Mouse (Mus musculus): Measurements from ENCODE around the gene Tomm5.
"Not testable (repeated sequence)": the region's sequence is repeated elsewhere in the genome, so short reads cannot be mapped to it uniquely, and the experiment has no call there.

The Tomm5 gene

DNA sequence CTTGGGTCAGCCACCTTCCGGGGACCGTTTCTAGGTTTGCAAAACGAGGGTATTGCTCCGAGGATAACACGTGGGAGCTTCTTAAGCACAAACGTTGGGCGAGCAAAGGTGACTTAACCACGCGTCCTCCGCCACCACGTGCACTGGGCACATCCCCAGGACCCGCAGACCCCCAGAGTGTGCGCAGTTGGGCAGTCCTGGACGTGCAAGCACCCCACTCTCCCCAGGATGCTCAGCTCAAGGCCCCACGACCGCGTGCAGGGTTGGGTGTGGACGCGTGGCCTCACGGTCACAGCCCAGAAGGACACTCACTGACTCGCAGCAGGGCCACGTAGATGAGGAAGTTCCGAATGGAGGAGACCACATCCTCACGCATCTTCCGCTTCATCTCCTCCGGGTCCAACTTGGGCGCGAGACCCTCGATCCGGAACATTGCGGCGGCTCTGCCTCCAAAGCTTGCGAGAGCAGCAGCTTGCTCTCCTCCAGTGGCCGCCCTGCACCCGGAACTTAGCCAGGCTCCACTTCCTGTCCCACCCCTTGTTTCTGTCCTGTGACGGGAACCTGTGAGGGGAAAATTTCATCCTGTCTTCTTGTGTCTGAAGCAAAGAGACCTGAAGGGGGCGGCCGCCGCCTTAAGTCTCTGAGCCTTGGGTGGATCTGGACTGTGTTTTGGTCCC is at the start of gene Tomm5:
Tomm5 (minus strand) TSS at position 514 of the 677 bp plus-strand sequence.
- DNase-seq (ENCODE audit: low spot score in 2 of 2), result peak; percentile 94 to 95

DNA sequence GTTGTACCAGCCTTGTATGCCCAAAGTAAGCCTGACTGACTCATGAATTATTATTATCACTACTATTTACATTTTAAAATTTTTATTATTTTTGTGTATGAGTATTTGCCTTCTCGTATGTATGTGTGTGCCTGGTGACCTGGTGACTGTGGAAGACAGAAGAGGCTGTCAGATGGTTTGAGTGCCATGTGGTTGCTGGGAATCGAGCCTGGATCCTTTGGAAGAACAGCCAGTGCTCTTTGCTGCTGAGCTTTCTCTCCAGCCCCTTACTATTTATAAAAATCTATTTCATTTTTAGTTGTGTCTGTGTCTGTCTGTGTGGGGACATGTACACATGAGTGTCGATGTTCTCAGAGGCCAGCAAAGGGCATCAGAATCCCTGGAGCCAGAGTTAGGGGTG is 48.5 kb upstream of the Tomm5 start:
- no peak for DNase-seq (ENCODE audit: low spot score in 2 of 2)

DNA sequence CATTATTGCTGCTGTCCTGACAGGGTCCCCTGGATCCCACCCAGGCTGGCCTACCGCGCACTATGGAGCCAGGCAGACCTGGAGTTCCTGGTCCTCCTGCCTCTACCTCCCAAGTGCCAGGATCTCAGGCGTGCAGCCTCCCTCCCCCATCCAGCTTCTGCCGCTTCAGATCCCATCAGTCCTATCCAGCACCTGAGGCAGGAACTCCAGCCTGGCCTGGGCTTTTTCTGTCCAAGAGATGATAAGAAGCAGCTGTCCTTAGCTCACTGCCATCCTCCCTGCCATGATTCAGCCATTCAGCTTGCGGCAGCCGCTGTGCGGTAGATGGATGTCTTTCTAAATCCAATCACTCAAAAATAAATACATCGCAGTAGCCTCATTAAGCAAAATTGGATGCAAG is 35.1 kb upstream of the Tomm5 start:
- peak in 1 of 2 experiments; percentile 3 for DNase-seq (ENCODE audit: low spot score in 2 of 2)

DNA sequence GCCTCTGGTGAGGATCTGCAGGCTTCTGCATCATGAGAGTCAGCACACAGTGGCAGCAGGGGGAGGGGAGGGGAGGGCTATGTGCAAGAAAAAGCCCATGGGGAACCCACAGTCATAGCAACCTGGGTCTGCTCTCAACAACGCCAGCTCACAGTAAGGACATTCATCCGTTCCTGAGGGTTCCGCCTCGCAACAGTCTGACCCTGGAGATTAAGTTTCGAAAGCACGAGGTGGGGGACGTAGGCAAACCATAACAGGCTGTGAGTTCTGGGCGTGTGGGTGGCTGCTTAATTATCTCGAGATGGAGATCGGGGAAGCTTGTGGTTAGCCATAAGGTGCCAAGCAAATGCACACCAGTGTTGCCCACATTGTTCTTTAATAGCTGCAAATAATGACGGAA is 34.5 kb upstream of the Tomm5 start:
- peak; percentile 25 to 41 for DNase-seq (ENCODE audit: low spot score in 2 of 2)

DNA sequence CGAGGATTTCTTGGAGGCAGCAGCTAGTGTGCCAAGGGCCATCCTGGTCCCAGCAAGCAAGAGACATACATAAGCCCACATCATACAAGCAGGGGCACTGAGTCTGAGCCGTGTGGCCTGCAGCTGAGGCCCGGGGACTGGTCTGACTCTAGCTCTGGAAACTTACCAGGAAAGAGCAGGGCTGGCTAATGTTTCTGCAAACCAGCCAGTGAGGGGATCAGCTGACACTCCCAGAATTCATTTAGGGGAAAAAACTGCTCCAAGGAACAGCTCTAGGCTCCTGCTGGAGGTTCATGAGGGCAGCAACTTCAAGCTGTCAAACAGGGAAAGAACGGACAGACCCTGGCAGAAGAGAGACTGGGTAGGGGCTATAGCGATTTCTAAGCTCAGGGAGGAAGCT is 33.9 kb upstream of the Tomm5 start:
- DNase-seq (ENCODE audit: low spot score in 2 of 2), result no peak

DNA sequence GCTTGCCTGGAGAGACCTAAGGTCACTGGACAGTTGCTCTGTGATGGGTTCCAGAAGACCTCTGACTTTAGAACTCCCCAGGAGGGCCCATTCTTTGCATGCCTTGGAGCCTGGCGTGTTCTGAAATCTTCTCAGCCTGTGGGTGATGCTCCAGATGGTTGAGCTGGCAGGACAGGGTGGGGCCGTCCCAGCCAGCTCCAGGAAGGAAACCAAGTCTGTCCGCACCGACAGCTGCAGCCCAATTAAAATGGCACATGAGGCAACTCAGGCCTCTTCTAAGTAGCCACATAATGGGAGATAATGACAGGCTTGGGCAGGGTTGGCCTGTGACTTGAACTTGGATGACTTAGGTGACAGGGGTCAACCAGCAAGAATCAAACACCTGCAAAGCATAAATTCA is 29.7 kb upstream of the Tomm5 start:
- no peak for DNase-seq (ENCODE audit: low spot score in 2 of 2)

DNA sequence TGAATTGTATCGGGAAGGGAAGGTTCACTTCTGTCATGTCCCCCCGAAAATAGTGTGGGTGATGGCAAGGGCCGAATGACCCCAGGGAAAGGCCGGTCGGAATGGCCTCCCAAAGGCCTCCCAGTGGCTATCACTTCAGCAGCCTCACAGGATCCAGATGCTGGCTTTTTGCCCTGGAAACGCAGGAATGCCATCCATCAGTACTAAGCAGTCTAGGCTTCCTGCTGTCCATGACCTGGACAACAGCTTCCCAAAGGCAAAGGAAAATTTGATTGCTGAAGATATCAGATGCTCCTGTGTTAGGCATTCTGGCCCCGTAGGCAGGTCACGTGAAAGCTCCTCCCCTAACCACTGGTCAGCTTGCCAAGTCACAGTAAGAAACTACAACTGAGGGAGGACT is 26.6 kb upstream of the Tomm5 start:
- no peak for DNase-seq (ENCODE audit: low spot score in 2 of 2)

DNA sequence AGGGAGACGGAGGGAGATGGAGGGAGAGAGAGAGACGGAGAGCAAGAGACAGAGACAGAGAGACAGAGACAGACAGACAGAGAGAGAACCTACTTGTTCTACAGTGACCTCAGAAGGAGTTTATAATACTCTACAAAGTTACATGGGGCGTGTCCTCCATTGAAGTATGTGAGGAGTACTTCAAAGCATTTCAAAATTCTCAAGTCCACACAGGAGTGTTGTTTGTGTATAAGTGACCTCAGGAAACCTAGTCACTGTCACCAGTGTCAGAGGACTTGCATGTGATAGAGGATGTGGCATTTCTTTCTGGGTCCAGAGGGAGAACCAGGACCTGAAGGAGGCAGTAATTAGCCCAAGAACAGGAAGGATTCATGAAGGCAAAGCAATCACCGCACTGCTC is 23.1 kb upstream of the Tomm5 start:
- DNase-seq (ENCODE audit: low spot score in 2 of 2), result no peak

DNA sequence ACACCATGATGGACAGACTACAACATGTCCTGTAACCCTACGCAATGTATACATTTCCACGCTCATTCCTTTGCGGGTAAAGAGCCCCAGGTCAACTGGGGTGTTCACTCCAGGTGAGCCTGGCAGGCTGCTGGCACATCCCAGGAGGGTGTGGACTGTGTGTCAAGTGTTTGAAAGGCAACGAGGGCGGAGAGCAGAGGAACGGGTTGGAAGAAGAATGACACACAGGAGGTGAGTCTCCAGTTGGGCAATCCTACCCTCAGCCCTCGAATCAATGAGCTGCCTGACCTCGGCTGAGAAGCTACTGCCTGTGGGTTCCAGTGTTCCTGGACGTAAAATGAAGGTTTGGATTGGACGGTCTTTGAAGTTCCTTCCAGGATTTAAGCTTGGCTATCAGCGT is 13.4 kb upstream of the Tomm5 start:
- DNase-seq (ENCODE audit: low spot score in 2 of 2), result no peak

DNA sequence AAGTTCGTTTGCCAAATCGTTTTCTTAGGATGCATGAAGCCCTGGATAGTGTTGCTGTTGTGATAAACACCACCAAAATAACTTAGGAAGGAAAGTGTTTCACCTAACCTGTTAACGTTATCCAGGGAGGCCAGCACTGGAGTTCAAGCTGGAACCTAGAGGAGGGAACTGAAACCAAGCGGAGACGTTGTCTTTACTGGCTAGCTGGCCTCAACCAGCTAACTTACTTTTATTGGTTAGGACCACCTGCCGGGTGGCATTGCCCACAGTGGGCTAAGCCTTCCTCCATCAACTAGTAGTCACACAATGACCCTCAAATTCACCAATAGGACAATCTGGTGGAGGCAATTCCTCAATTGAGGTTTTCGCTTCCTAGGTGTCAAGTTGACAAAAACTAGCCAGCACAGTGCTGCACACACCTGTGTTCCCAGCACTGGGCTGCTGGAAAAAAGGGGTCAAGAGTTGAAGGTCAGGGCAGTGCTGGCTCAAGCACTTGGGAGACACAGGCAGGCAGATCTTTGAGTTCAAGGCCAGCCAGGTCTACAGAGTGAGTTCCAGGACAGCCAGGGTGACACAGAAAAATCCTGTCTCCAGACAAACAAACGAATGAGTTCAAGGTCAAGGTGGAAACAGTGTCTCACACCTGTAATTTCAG is 669 bp upstream of the Tomm5 start:
- no peak for DNase-seq (ENCODE audit: low spot score in 2 of 2)

DNA sequence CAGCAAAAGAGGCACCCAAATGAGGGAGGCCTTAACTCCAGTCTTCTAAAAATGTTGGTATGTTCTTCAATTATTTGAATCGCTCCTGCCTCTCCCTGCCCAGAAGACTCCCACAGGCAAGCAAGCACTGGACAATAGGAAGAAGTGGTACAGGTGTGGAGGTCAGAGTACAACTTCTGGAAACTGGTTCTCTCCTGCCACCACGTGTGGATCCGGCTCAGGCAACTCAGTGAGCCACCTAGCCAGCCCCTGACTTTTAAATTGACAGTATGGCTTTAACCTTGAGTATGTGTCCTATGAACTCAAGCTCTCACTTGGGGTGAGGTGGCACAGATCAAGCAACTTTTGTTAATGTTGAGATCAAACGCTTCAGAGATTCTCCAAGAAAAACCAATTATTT is 848 bp downstream of the Tomm5 start:
- no peak for DNase-seq (ENCODE audit: low spot score in 2 of 2)

DNA sequence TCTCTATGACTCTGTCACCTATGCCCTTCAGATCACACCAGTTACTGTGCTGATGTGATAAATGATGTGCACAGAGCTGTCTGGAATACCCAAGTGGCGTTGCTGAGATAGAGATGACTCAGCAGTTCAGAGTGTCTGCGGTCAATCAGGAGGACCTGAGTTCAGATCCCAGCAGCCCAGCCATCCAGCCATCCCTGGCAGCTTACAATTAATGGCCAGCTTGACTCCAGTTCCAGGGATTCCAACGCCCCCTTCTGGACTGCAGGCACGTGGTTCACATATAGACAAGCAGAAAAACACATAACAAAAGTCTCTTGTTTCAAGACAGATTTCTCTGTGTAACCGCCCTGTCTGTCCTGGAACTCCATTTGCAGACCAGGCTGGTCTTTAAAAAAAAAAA is 1.5 kb downstream of the Tomm5 start:
- DNase-seq (ENCODE audit: low spot score in 2 of 2), result no peak

DNA sequence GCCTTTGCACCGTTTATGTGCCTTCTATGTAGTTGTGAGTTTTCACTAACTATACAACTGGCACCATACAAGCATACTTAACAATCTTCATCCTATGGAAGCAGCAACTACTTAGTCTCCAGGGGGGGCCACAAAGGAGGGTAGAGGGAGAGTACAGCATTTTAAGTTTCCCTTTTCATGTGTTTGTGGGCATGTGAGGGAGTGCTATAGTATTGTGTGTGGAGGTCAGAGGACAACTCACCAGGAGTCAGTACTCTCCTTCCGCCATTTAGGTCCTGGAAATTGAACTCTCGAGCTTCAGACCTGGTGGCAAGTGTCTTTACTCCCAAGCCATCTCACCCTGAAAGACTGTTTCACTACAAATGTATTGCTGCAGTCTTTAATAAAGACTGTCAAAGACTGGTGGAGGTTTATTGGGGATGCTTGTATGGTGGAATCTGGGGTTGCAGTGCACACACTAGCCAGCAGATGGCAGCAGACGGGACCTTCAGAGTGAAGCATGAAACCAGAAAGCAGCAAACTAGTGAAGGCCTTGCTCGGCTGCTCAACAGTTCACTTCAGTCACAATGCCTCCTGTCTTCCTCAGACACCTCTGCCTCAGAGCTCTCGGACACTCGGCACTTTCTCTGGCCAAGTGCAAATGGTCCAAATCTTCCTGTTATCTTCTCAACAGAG is 10.6 kb downstream of the Tomm5 start:
- DNase-seq (ENCODE audit: low spot score in 2 of 2), result peak; percentile 81 to 83

DNA sequence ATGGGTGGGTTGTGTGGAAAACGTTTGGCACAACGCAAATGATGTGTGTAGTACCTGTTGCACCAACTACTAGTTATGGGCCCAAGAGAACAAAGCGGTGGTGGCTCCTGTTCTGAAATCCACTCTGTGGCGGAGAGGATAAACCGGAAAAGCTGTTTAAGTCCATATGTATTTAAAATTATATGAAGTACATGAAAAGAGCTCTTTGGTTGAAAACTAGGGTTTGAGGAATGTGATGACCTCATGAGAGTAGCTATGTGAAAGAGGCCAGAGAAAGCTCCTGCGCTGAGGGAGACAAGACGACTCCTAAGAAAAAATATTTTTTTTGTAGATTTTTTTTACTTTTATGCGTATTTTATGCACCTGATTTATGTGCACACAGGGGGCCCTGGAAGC is 23.0 kb downstream of the Tomm5 start:
- no peak for DNase-seq (ENCODE audit: low spot score in 2 of 2)

DNA sequence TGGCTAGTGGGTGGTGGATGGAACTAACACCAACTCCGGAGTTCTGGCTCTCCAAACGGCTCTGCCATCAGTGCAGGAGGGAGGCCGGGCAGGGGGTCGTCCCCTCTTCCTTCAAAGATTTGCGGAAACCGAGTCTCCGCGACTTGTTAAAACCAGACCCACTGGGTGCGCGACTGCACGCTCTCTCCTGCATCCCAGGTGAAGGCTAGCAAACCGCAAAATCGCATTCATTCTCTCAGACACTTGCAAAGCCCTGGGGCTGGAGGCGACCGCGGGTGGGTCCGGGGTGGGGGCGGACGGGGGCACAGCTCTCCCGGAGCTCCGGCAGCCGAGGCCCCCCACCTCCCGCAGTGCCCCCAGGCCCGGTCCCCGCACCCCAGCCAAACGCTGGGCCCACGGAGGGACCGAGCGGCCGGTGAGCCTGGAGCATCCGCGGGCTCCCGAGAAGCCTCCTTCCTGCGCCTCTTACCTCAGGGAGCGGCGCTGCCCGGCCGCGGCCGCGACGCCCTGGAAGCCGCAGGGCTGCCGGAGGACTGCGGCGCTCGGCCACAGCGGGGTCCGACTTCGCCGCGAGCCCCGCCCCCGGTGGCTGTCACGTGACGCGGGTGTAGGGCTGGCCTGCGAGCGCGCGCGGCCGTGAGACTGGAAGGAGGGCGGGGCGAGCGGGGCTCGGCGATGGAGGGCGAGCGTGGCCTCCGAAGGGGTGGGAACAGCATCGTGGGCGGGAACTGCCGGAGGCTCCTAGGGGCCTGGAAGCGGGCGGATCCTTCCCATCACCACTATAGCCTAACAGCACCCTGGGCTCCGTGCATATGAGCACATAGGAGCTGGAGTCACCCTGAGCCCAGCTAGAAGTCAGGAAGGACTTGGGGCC is 23.7 kb downstream of the Tomm5 start, which contains the start of gene Fbxo10:
Fbxo10 (minus strand) TSS at position 584 of the 874 bp plus-strand sequence.
- DNase-seq (ENCODE audit: low spot score in 2 of 2), result peak; percentile 89 to 90

DNA sequence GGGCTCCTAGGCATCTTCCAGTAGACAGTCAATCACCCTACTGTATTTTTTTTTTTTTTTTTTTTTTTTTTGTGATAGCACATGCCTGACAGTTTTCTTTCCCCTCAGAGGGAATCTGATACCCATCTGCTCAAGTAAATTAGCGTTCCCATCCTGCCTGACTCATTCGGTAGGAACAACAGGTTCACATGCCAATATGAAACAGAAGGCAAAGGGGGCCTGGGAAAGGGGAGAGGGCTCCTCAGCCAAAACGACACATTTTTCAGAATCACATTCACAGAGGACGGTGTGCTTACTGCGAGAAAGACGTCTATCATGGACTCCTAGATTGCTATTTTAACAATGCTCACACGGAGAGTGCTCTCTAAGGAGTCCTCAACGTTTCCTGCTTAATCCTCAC is 24.4 kb downstream of the Tomm5 start:
- DNase-seq (ENCODE audit: low spot score in 2 of 2), result peak; percentile 24 to 29

DNA sequence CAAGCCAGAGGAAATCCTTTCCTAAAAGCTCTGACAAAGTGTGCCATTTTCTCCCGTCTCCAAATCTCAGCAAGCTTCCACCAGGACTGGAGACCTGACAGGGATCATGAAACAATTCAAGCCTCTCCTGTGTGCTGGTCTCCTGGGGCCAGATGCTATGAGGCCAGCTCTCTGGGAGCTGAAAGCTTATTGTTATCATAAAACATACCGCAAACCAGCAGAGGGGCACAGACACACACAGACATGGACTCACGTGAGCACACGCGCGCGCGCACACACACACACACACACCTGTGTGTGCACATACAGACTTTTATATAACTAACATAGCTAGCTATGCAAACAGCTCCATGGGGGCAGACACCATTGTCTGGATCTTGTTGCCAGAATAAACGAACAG is 25.0 kb downstream of the Tomm5 start:
- peak in 1 of 2 experiments; percentile 41 for DNase-seq (ENCODE audit: low spot score in 2 of 2)

DNA sequence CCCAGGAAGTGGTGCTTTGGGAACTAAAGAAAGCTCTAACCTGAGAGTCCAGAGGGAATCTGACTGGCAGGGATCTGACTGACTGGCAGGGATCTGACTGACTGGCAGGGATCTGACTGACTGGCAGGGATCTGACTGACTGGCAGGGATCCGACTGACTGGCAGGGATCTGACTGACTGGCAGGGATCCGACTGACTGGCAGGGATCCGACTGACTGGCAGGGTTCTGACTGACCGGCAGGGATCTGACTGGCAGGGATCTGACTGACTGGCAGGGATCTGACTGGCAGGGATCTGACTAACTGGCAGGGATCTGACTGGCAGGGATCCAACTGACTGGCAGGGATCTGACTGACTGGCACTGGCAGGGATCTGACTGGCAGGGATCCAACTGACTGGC is 26.9 kb downstream of the Tomm5 start:
- not testable (repeated sequence) for DNase-seq (ENCODE audit: low spot score in 2 of 2)

DNA sequence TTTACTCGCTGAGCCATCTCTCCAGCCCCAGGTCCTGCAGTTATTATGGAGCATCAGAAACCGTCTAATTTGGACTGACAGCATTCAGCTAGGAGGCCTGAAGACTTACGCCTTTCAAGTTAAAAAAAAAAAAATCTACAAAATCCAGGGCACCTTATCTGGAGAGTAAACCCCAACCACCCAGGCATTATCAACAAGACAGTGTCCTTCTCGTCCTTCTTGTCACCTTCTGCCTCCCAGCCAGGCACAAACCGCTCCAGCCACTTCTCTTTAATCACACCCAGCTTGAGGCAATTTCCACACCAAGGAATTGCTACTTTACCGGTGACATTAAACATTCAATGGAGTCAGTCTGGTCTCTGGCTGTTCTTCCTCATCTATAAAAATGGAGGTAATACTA is 34.4 kb downstream of the Tomm5 start:
- DNase-seq (ENCODE audit: low spot score in 2 of 2), result no peak

DNA sequence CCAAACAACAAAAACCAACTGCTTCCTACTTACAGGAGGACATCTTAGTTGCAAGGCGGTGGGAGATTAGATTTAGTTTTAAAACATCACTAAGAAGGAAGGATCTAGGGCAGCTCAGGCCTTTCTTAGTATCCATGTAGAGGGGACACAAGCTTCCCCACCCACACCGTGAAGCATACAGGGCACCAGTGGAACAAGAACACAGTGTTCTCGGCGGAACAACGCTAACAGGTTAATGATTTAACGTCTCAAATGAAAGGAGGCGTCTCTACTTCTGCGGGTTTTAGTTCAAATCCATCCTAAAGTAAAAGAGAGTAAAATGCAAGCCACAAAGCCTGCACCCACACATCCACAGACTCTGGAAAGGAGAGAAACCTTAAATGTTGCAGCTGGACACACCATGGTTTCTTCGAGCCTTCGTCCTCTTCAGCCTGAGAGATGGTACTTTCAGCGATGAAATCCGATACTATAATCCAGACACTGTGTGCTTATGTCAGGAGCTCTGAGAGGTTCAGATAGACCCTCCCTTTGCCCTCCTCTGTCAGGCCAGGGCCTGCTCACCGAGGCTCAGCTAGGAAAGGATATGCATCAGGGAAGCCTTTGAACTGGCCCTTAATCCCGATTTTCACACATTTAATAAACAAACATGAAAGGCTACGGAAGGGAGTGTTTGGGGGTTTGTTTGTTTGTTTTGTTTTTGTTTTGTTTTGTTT is 35.5 kb downstream of the Tomm5 start:
- DNase-seq (ENCODE audit: low spot score in 2 of 2), result no peak

DNA sequence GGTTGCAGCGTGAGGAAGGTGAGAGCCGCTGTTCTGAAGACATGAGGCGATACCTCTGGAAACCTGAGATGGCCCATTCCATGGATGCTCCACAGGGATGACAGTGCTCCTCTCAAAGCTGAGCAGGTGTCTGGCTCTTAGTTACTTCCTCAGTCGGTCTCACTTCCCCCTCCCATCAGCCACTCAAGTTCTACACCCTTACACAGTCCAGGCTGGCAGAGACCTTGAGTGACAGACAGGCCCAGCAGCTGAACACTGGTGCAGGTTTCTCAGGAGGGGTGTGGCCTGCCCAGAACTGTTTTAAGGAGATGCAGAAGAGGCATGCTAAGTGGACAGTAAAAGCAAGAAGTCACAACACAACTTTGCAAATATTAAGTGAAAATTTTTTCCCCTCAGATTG is 40.2 kb downstream of the Tomm5 start:
- DNase-seq (ENCODE audit: low spot score in 2 of 2), result no peak

All from right cerebral cortex, adult 2 months (tissue).